Mouse (Mus musculus) hematopoietic stem cell, adult 5-6 weeks (primary cell): ENCODE measurements at regions not wholly inside any gene's neighbourhood (a gene's known extent, or its start where the extent isn't known, plus 50 kb on each side); places are given as distances from the start of the nearest gene placed in this dataset.
A peak's percentile ranks its signal among the peaks of the same experiment; 100 is the strongest.

Experiments
- ATAC-seq, 2 experiments: fragments of 125-278 bp in 1 of 2; replicated peaks in 1 of 2; 2 replicates each; pipeline ENCODE4 v1.8.0; 2016 to 2017; ENCODE audit warnings: inconsistent platforms in 2 of 2, mild to moderate bottlenecking in 2 of 2, moderate number of reproducible peaks in 2 of 2, low read depth in 1 of 2, moderate TSS enrichment in 1 of 2; ENCODE audit not compliant: low FRiP score in 2 of 2, poor library complexity in 2 of 2, severe bottlenecking in 2 of 2, insufficient read depth in 1 of 2, low TSS enrichment in 1 of 2

- no peak for ATAC-seq
These were observed 66.3 kb upstream of the Pitx1 start for GRCm38 (mm10) chr13:55902255-55902654.

GRCm38 (mm10) chr13:55900190-55900526 lies 64.2 kb upstream of the Pitx1 start:
- ATAC-seq = no peak

- ATAC-seq = no peak
These were observed 63.7 kb upstream of the Pitx1 start for GRCm38 (mm10) chr13:55899501-55900189.

GRCm38 (mm10) chr13:55898999-55899398 lies 63.0 kb upstream of the Pitx1 start:
- no peak for ATAC-seq

- ATAC-seq = no peak
These were observed 62.4 kb upstream of the Pitx1 start for GRCm38 (mm10) chr13:55898257-55898950.

GRCm38 (mm10) chr13:55895505-55895904 lies 59.5 kb upstream of the Pitx1 start:
- ATAC-seq = peak; percentile 71 to 83

GRCm38 (mm10) chr13:55893154-55894018 lies 57.4 kb upstream of the Pitx1 start:
- ATAC-seq = no peak

GRCm38 (mm10) chr13:55892250-55892649 lies 56.3 kb upstream of the Pitx1 start:
- peak in 1 of 2 experiments; percentile 44; a peak in 1 of 4 replicates for ATAC-seq

- ATAC-seq = no peak
These were observed 51.2 kb upstream of the Pitx1 start for GRCm38 (mm10) chr13:55887099-55887736.
